Mouse (Mus musculus) C2C12 (cell line): ENCODE results near the gene Hist1h4j.
"Not testable (repeated sequence)": the region's sequence is repeated elsewhere in the genome, so short reads cannot be mapped to it uniquely, and the experiment has no call there.

Source experiments
- CTCF ChIP-seq: IDR thresholded peaks from one replicate; pipeline ENCODE4 v1.5.1; 2011; ENCODE audit not compliant: control insufficient read depth, insufficient read depth, insufficient read length
- MAX ChIP-seq: IDR thresholded peaks from one replicate; pipeline ENCODE4 v1.6.1; 2011; ENCODE audit warnings: mild to moderate bottlenecking, control low read depth

DNA sequence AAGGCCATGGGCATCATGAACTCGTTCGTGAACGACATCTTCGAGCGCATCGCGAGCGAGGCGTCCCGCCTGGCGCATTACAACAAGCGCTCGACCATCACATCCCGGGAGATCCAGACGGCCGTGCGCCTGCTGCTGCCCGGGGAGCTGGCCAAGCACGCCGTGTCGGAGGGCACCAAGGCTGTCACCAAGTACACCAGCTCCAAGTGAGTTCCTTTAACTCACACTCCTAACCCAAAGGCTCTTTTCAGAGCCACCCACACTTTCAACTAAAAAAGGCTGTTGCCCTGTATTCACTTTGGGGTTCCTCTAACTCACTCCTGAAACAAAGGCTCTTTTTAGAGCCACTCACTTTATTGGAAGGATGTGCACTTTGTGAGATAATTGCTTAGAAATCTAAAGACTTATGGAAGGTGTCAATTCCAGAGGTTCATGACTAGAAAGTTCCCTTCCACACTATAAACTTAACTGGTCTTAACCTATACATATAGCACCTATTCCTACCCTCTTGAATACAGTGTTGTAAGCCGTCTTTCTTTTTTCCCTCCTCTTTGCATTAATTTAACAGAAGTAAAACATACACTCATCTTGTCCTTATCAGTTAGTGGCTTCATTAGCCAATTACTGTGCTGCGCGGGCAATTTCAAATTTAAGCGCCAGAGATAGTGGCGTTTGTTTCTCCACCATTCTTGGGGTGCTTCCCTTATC lies 19.6 kb downstream of the Hist1h4j start:
- TF ChIP-seq CTCF, MAX: not testable (repeated sequence)
